Mouse (Mus musculus): Measurements from ENCODE around the gene Atl1.

DNA sequence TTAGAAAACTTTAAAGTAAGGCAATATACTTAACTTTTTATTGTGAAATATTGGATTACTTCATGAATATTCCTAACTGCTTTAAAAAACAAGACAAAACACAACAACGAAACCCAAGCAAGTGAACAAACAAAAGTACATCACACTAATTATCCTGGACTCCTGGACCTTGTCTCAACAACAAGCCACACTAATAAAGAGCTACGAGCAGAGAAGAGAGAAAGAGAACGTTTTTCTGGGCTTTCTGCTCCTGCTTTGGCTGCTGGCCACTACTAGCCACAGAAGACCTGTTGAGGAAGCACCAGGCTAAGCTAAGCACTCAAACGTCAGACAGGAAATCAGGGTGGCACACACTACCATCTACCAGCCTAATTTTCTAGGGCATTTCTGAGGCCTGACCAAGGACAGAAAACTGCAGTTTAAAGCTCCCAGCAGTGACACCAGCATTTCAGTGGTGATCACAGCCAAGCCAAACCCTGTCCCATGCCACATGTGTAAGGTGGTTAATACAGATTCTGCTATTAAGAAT is 28.2 kb upstream of the Atl1 start:
- TF ChIP-seq GATA1 (IDR thresholded peaks at IDR 0.05; ENCODE audit: borderline replicate concordance, low read length) (no peak), FLI1 (IDR thresholded peaks at IDR 0.05; ENCODE audit: low read length) (no peak)
